ENCODE assay signal across 18 mouse cellular contexts in genomic region chr1:183677585-183677984, GRCm38 (mm10).
"Had no signal": no experiment of that assay in that cellular context is flagged by ENCODE, and none has a peak within 500 bp of the region (broad histone marks: within the 10 kb centered on the region; RNA-seq: fewer than 3 reads in every experiment).

No protein-coding gene starts in this region.

- H3K27me3 ChIP-seq: midbrain, embryonic 12.5 days; neural tube, embryonic 13.5 days; neural tube, embryonic 15.5 days; stomach, embryonic 15.5 days had no signal

- DNase-seq: lung, adult 18-20 months; lung, embryonic 14.5 days; lung, postnatal 10 days; lung, postnatal 4 days; midbrain, embryonic 14.5 days; retina, postnatal 1 day; right cerebral cortex, adult 18-20 months; right cerebral cortex, postnatal 25 days; thymus, adult 2 months; thymus, postnatal 25 days; thymus, postnatal 4 days had no signal

- H3K4me2 ChIP-seq: lung, embryonic 14.5 days; midbrain, embryonic 12.5 days; neural tube, embryonic 13.5 days; neural tube, embryonic 15.5 days; stomach, embryonic 15.5 days had no signal

- H3K36me3 ChIP-seq: midbrain, embryonic 10.5 days; midbrain, embryonic 12.5 days; neural tube, embryonic 13.5 days; neural tube, embryonic 15.5 days; stomach, embryonic 15.5 days had no signal

- H3K4me1 ChIP-seq: midbrain, embryonic 10.5 days; midbrain, embryonic 12.5 days; neural tube, embryonic 13.5 days; neural tube, embryonic 15.5 days; stomach, embryonic 15.5 days had no signal

- H3K9ac ChIP-seq: lung, embryonic 14.5 days; midbrain, embryonic 12.5 days; neural tube, embryonic 13.5 days; neural tube, embryonic 15.5 days; stomach, embryonic 15.5 days had no signal

- H3K27ac ChIP-seq: midbrain, embryonic 10.5 days; midbrain, embryonic 12.5 days; neural tube, embryonic 13.5 days; neural tube, embryonic 15.5 days; stomach, embryonic 15.5 days; stomach, postnatal 0 days had no signal

- H3K4me3 ChIP-seq: midbrain, embryonic 10.5 days; midbrain, embryonic 12.5 days; myocyte; neural tube, embryonic 13.5 days; neural tube, embryonic 15.5 days; stomach, embryonic 15.5 days had no signal

- H3K9me3 ChIP-seq: midbrain, embryonic 10.5 days; midbrain, embryonic 12.5 days; neural tube, embryonic 13.5 days; neural tube, embryonic 15.5 days; stomach, embryonic 15.5 days had no signal
